Mouse (Mus musculus): ENCODE measurements at regions not wholly inside any gene's neighbourhood (a gene's known extent, or its start where the extent isn't known, plus 50 kb on each side); places are given as distances from the start of the nearest gene placed in this dataset.

DNA sequence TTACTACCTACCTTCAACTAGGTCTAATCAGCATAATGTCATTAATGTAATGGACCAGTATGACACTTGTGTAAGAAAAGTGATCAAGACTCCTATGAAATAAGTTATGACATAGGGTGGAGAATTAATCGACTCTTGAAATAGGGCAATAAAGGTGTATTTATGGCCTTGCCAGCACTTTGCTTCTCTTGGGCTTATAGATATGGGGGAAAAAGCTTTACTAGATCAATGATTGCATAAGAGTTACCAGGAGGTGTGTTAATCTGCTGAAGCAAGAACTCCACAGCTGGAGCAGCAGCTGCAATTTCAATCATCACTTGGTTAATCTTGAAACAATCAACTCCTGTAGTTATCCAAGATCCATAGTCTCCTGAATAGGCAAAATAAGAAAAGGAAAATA lies 143.1 kb upstream of the Tle4 start:
- DNase-seq = no peak

DNA sequence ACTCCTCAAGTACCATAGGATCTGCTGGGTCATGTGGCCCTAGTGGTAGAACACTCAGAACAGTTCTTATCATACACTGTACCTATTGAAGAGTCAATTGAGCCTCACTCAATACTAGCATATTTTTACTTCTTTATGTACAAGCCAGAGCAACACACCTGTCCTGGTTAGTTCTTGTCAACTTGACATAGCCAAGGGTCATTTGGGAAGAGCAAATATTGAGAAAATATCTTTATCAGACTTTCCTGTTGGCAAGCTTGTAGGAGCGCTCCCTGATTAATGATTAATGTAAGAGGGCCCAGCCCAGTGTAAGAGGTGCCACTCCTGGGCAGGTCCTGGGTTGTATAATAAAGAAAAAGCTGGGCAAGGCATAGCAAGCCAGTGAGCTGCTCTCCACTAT lies 142.3 kb upstream of the Tle4 start:
- DNase-seq = no peak

DNA sequence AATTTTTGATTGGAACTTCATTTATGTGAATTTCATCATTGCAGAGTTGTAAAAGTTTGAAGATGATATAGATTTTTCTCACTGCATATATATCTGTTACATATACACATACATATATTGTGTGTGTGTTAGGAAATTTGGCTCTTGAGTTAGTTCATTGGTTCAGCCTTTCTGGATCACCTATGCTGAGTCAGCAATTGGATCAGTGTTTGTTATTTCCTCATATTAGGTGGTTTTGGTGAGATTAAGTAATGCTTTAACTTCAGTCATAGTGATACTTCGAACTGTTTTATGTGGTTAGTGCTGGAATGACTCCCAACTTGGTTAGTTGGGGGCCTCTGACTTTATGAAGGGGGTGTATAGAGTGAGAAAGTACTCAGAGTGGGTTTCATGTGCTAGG lies 138.7 kb upstream of the Tle4 start:
- no peak for DNase-seq

DNA sequence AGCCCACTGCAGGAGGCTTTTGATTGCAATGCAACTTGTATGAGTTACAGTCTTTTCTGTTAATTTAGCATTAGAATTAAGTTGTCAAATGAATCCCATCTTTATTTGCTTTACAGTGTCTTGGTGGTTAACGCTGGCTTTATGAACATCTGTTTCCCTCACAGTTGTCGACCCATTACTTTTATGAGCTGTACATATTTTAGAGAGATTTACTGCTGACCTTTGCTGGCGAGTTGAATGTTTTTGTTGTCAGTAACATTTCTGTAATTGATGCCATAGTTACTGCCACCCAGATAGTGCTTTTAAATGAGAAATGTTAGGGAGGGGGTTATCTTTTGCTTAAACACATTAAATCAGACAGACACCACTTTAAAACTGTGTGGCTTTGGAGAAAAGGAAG lies 127.5 kb upstream of the Tle4 start:
- DNase-seq = no peak

DNA sequence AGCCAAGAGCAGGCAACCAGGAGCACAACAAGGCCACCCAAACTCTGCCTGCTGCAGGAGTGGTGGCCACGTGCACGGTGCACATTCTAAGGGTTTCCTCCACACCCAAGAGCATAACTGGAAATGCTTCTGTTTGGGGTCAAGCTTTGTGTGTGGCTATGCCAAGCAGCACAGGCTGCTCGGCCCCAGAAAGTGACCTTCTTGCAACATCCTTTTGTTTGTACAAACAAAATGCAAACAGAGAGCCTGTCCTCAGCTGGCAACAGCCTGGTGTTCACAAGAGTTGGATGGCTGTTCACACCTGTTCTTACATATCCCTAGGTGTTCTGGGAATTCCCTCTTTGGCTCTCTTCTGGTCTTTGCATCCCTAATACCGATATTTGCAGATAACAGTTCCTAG lies 126.8 kb upstream of the Tle4 start:
- no peak for DNase-seq

DNA sequence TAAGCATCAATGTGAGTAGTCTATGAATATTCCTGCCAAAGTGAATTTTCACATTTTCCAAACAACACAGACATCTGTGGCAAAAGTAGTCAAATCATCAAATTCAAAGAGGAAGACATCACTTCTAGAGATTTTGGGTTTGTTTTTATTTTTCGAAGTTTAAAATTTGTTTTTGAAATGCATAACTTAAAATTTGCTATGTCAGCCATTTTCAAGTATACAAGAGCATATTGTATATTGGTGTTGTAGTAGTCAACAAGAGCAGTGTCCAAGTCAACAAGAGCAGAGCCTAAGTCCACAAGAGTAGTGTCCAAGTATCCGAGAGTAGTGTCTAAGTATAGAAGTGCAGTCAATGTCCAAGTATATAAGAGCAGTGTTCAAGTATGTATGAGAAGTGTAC lies 107.9 kb upstream of the Tle4 start:
- DNase-seq = no peak

DNA sequence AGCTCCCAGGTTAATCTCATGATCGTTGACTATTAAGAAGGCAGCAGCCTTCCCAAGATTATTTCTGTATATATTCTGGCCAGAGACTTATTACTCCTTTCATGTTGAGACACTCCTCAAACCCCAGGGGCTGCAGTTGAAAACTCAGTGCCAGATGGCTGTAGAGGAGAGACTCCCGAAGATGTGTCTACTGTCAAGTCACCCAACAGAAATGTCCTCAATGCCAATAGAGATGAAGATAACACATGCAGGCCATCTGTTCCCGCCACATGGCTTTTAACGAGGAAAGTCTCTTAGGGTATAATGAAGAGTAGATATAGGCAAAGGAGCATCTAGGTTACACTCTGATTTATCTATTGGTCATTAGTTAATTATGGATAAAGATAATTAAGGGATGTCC lies 103.3 kb upstream of the Tle4 start:
- DNase-seq = no peak

DNA sequence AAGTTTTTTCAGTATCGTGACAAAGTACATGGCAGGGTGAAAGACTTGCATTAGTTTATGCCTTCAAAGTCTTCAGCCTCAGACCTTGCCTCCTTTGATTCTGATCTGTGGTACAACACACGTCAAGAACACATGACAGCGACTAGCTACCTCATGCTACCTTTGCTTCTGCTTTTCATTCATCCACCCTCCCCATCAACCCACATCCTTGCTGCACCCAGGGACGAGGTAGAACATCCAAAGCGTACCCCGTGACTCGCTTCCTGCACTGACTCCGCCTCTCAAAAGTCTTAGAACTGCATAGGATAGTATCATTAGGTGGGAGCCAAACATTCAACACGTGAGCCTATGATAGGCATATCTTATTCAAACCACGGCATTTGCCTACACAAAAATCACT lies 97.5 kb upstream of the Tle4 start:
- no peak for DNase-seq

DNA sequence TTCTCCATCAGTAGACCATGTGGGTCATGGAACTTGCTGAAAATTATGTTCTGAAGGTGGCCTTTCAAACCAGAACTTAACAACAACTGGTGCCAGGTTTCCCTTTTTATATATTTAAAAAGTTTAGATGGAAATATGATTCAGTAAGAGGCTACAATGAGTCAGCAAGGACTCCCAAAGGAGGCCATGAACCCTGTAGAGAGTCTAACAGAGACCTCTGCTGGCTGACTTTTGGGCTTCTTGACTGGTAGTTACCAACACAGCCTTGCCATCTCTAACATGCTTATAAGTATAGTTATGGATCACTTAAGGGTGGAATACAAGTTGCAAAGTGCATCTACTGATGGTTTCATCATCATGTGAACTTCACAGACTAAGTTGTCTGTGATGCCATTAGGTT lies 94.3 kb upstream of the Tle4 start:
- no peak for DNase-seq

DNA sequence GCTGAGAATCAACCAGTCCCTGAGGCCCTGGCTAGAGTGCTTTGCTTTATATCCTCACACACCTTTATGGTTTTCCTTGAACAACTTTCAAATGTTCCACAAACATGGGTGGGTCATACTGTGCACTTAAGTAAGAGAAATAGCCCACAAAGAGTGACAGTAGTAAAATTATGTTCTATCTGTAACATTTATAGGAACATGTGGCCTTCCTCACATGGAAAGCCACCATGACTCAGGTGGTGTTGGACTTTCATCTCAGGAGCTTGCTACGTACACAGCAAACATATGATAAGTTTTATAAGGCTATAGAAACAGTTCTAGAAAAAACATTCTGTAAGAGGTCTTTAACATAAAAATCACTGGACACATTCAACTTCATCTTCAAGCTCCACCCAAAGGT lies 87.8 kb upstream of the Tle4 start:
- DNase-seq = no peak

DNA sequence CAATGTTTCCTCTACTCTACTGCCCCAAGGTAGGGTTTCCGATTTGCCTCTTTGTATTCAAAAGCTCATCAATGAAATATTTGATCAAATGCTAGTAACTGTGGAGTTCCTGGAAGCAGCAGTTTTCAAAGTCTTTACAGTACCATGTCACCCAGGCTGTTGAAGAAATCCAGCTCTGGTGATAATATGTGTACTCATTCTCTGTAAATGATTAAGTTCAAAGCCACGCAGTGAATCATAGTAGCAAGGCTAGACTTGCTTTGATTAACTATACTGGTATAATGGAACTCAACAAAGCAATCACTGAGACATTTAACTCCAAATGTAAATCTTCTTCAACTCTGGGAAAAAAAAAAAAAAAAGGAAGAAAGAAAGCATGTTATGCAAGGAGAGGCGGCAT lies 86.8 kb upstream of the Tle4 start:
- no peak for DNase-seq

DNA sequence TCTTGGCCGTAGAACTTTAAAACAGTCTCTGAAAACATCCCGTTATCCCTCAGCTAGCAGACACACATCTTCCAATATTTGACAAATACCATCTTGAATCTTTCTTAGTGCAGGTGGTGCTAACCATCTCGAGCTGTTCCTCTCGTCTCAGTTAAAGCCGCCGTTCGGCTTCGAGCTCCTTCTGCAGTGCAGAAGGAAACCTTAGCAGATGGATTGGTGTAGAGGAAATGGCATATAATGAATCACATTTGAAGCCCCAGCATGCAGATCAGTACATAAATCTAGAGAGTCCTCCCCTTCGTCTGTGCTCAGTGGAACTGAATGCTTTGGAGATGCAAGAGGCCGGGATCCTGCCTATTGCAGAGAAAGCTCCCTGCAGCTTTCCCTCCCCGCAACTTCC lies 83.5 kb upstream of the Tle4 start:
- DNase-seq = no peak

DNA sequence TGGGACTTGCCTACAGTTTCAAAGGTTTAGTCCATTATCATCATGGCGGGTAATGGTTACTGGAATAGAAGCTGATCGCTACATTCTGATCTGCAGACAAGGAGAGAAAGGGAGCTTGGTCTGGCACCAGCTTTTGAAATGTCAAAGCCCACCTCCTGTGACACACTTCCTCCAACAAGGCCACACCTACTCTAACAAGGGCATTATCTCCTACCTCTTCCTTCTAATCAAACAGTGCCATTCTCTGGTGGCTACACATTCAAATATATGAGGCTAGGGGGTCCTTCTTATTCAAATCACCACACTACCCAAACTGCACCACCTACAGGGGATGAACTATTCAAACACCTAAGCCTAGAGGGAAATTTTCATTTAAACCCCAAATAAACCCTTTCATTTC lies 81.9 kb upstream of the Tle4 start:
- DNase-seq = no peak

DNA sequence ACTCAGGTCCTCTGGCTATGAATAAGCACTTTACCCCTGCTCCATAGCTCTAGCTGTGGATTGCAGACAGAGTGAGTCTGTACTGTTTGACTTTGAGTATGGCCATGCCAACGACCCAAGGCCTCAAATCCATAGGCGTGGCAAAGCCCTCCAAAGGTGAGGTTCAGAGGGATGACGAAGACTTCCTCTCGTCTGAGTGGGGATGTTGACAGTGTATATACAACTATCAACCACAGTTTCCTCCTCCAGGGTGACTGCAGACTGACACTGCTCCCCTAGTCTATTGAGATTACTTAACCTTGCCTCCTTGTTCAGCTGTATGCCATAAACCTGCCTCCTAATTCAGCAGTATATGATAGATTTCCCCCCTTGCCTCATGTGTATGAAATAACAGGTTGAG lies 80.7 kb upstream of the Tle4 start:
- DNase-seq = no peak

DNA sequence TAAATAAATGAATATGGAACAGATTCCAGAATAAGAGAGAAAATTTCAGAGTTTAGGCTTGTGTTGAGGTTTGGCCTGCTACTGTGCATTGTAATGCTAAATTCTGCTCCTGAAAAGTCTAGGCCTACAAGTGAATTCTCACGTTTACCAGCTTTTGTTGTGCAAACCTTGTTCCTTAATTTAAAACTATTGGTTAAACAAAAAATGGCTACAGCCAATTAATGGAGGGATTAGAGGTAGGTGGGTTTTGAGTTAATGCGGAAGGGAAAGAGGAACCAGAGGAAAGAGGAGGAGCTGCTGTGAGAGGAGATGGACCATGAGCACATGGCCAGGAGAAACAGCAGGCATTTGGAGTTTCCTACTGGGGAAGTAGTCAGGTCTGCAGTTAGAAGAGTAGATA lies 79.1 kb upstream of the Tle4 start:
- DNase-seq = no peak

DNA sequence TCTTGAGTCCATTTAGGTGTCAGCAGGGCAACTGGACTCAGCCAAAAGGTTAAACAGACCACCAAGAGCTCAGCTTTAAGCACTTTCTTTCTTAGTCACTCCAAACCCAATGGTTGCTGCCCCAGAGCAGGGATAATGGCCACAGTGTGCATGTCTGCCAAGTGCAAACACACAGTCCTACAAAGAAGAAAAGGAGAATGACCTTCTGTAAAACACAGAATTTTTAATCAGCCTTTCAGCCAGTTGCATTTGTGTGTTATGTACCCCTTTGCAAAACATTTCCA lies 72.9 kb upstream of the Tle4 start:
- DNase-seq = no peak

DNA sequence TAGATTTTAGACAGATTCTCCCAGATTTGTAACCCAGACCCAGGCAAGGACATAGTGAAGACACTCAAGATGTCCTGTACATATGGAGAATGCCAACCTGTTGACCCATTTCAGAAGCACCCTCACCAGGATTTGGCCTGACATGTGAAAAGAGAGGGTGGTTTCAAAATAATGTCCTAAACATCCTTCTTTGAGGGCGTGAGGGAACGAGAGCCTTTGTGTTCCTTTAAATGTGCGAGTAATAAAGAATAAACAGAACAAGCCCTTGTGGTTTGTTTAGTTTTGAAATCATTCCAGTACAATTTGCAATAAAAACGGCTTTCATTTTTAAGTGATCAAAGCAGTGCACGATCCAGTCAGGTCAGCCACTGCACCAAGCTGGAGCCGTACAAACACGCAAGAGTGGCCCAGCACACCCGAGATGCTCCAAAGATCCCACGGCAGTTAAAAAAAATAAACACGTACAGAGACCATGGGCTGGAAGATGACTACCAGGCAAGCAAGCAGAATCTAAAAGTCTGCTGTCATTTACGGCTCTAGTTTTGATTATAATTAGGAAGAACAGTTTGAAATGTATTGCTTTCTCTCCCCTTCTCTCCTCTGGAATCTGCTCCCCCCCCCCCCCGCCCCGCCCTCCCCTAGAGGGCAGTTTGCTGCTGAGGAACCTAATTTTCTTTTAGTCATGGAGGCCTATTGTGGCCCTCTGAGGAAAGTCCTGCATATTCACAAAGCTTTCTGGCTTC lies 72.4 kb upstream of the Tle4 start:
- no peak for DNase-seq

DNA sequence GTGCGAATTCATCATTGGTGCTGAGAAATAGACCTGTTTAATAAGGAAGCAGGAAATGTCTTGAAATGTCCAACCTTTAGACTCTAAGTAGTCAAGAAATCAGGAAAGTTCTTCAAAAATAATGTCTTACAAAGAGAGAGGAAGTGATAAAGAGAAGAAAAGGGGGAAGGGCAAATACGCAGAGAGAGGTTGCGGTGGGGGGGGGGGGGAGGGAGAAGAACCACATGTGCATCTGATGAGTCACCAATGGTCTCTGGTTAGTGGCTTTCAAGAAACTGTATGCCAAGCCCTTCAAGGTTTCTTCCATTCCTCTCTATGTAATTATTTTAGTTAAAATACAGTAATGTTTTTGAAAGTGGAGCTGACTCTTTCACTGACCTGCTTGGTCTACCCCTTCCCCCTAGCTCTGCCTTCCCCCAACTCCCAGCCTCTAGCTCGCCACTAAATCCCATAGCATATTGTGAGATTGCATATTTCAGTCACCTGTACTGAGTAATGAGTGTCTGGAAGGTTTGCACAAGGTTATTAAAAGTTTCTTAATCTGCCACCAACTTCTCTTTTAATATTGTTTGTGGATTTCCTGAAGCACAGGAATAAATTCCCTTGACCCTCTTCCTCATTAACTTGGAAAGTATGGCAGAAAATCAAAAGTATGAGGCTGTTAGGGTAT lies 70.8 kb upstream of the Tle4 start:
- DNase-seq = no peak

DNA sequence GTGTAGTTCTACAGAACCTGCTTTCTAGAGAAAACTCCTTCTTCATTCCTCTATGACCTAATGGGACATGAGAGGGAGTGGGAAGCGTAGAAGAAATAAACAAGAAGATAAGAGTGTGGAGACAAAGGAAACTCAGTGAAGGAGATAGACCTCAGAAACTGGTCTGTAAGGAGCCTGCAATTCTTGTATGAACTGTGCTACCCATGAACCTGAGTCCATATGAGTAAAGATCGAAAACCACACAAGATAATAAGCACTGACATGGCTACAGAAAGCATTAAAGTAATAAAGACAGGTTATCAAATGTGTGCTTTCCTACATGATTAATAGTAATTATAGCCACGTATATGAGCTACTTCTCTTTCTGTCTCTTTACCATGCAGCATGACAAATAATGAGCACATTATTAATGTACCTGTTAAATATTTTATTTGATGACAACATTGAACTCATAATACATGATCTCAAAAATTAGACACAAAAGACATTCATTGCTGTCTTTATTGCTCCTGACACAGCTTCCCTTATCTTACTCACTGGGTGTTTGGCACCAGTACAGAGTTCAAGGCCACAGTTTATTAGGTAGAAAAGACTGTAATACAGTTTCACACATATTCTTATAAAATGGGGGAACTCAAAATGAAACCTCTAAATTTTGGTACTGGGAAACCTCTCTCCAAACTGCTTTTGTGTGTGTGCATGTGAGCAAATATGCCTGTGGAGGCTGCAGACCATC lies 67.0 kb upstream of the Tle4 start:
- DNase-seq = no peak

DNA sequence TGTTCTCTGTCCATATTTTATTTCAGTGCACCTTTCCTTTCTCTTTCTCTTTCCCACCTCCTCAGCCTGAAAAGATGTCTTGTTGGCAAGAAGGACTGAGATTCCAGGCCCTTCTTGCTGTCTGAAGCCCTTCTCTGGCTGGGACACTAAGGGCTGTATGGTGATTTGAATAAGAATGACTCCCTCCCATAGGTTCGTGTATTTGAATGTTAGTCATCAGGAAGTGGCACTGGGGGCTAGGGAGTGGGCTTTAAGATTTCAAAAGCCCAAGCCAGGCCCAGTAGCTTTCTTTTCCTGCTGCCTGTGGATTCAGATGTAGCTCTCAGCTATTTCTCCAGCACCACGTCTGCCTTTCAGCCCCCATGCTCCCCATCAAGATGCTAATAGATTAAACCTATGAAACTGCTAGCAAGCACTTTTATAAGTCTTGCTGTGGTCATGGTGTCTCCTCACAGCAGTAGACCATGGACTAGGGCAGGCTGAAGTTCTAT lies 66.3 kb upstream of the Tle4 start:
- no peak for DNase-seq

DNA sequence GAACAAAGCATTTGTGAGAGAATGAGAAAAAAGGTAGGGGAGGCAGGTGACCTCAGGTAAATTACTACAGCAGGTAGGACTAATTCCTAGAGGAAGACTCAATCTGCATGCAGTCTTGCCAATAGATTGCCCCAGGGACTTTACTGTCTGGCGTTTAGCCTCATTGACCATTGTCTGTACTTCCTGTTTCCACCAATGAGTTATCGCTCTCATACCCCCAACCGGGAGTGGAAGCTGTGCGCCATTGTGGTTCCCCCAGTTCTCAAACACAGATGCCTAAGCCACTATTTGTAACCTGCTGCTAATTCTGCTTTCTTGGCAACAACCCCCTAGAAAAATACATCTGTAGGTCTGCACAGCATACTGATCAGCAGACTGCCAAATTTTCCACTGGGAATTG lies 65.5 kb upstream of the Tle4 start:
- no peak for DNase-seq

DNA sequence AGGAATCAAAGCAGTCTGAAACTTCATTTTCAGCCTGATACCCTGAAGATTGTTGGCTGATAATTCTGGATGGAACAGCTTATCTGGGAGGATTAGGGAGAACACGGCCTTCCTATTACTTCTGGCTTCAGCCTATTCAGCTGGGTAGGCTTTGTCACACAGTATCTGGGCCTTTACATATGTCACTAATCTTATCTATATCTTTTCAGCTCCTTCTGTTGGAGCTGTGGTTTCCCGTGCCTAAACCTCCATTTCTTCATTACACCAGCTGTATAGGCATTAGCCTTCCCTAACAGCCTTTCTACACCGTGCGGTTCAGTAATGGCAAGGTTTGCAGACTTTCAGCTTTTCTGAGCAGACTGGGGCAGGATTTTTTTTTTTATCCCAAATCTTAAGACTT lies 61.9 kb upstream of the Tle4 start:
- no peak for DNase-seq

DNA sequence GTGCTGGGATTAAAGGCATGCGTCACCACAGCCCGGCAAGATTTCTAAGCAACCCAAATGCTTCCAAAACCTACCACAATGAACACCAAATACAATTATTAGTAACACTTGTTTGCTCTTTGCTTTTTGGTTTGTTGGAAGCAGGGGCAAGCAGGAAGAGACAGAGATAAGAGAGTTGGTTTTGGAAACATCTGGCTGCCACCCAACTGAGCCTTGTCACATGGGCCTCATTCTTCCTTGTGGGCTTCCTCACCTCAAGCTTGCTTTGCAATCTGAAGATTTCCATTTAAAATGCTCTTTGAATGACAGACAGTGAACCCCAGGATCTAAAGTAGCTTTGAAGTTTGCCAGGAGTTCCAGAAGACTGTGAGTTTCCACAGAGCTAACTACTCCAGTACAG lies 60.6 kb upstream of the Tle4 start:
- DNase-seq = no peak

DNA sequence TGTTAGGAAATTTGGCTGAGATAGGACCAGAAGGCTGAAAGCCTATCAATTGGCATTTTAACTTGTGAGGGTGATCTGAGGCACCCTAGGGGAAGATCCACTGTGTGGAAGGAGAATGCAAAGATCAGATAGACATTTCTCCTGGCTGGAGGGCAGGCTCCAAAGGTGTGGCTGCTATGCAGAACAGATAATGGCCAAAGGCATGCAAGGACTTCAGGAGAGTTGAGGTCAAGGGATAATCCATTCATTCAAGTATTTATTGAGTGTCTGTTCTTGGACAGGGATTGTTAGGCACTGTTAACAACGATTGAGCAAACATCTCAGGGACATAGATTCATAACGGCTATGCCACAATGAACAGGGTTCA lies 58.2 kb upstream of the Tle4 start:
- no peak for DNase-seq
